Mouse (Mus musculus) liver, embryonic 14.5 days (tissue): Measurements from ENCODE around the gene Calr.
A peak's percentile ranks its signal among the peaks of the same experiment; 100 is the strongest.

ENCODE experiments used
- CTCF ChIP-seq: IDR thresholded peaks from 2 replicates; pipeline ENCODE4 v1.5.1; 2016; ENCODE audit warnings: antibody characterized with exemption, low read depth, control low read depth
- EP300 ChIP-seq: IDR thresholded peaks from 2 replicates; pipeline ENCODE4 v1.6.1; 2016; ENCODE audit warnings: antibody characterized with exemption, low read depth

- TF ChIP-seq CTCF (no peak), EP300 (peak; percentile 66)
Measured at GRCm38 (mm10) chr8:84847684-84848435, 1.1 kb upstream of the Calr start.
